Mouse (Mus musculus) cerebellum, postnatal 14 days (tissue): ENCODE measurements around the gene Arvcf.

Source experiments
- DNase-seq, 2 experiments: peaks; one replicate each; pipeline ENCODE4 v3.0.0; 2021; ENCODE audit warnings: mixed read lengths in 2 of 2

Arvcf gene

DNA sequence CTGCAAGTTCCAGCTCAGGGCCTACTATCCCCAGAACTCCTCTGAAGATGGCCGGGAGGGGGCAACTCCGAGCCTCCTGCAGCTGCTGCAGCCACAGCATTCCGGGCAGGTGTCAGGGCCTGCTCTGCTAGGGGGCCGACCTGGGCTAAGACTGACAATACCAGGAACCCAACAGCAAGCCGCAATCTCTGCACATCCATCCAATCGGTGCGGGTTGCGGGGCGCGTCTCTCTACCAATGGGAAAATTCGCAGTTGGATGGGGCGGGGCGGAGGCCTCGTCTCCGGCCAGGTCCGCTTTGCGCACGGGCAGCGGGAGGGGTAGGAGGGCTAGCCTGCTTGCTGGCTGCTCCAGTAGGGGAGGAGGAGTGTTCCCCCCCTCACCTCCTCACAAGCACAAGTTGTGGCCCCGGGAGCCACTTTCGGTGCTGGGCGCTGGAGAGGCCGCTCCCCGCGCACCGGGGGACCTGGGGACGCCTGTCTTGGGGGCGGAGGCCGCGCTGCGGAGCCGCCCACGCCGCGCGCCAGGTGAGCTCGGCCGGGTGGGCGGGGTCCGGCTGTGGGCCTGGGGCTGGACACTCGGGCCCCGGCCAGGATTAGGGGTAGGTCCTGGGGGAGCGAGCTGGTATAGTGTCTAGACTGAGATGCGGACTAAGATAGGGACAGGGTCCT lies at the start of gene Arvcf, which contains the start of gene Tango2:
Gene Arvcf (plus strand): TSS at position 252 of the 670 bp plus-strand sequence.
Gene Tango2 (minus strand): TSS at position 173 of the 670 bp plus-strand sequence.
- peak; percentile 97 for DNase-seq

DNA sequence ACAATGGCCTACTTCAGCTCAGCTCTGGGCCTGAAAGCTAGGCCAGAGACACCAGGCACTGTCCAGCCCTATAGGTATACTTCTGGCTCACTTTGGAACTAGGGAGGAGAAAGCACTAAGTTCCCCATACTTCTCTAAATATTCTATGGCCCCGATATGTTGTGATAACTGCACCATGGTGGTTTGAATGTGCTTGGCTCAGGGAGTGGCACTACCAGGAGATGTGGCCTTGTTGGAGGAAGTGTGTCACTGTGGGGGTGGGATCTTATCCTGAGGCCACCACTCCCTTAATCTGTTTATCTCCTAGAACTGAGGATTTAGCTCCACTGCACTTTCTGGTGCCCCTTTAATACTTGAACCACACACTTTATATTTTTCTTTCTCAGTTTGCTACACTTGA lies 39.8 kb upstream of the Arvcf start:
- DNase-seq = no peak

DNA sequence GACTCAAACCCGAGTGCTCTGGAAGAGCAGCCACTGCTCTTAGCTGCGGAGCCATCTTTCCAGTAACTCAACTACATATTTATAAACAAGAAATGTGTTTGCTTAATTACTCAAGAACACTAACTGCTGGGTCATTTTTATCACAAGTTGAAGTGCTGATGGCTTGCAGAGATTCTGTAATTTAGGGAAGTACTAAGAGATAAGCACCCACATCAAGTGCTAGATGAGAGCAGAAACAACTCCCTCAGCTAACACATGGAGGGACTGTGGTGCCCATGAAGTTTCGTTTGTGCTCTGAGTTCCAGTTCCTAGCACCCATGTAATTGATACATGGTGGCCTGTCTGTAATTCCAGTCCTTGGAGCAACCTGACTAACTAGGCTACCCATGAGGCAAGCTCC lies 29.0 kb upstream of the Arvcf start:
- DNase-seq = no peak

DNA sequence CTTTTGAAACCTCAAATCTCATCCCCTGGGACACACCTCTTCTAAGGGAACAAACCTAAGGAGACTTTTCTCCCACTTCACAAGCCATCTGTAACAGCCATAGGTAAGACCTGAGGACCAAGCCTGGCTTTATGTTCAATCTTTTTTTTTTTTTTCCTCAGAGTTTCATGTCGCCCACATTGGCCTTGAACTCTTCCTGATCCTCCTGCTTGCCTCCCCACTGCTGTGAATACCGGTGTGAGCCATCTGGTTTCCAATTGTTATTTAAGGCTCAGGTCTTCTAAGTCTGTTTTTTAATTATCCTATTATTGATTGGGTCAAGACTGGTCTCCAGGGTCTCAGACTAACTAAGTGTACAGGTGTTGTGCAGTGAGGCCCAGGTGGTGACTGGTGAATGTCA lies 26.5 kb upstream of the Arvcf start:
- DNase-seq = no peak

DNA sequence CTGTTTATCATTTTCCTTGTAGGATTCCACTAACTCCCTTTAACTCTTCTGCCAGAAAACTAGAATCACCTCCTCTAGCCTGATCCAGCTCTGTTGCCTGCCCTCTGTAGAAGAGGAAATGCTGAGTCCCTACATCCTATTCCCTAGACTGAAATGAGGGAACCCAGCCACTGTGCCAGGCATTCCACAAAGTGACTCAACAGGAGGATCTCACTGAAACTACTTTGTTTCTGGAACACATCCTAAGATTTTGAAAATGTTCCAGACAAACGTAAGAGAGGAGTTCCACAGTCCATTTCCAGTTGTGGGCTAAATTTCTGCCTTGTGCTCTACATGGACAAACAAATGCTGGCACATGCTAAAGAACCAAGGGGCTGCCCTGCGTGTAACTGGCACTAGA lies 24.5 kb upstream of the Arvcf start:
- DNase-seq = no peak

DNA sequence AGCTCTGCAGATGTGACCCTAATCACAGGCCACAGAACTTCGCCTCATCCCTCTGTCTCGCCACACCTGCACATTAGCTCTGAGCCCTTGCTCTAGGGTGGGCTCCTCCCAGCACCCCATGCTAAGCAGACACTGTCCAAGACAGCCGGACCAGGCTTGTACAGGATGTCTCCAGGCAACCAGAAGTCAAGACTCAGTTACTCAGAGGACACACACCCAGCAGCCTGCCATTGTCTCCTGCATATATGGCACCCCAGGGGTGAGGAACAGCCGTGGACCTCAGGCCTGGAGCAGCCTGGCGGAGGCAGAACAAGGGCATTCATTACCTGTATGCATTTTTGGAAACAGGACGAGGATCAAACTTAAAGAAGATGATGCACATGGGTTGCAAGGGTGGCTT lies 24.0 kb upstream of the Arvcf start:
- no peak for DNase-seq

DNA sequence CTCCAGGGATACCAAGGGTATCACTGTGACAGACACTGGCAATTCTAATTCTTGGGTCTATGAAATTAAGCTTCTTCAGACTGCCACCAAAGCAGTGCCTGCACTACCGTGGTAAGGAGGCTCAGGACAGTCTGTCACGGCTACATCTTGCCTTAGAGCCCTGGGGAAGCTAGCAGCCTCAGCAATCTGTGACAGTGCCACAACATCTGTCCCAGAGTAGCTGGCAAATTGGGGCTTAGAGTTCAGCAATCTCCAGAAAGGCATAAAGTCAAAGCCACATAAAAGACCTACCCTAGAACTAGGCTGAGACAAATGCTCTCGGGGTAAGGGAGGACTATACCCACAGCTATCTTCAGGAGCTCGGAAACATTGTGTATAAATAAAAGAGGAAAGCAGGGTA lies 22.2 kb upstream of the Arvcf start:
- no peak for DNase-seq

DNA sequence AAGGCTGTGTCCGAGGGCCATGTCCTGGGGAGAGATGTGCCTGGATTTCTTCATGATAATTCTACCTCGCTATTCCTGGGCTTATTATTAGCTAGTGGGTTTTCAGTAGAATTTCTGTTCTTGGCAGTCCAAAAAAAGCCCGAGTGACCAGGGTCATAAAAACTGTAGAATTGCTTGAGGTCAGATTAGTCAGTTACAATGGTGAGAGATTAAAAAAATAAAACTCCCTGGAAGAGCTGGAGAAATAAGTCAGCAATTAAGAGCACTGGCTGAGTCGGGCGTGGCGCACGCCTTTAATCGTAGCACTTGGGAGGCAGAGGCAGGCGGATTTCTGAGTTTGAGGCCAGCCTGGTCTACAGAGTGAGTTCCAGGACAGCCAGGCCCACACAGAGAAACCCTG lies 20.0 kb upstream of the Arvcf start:
- no peak for DNase-seq

DNA sequence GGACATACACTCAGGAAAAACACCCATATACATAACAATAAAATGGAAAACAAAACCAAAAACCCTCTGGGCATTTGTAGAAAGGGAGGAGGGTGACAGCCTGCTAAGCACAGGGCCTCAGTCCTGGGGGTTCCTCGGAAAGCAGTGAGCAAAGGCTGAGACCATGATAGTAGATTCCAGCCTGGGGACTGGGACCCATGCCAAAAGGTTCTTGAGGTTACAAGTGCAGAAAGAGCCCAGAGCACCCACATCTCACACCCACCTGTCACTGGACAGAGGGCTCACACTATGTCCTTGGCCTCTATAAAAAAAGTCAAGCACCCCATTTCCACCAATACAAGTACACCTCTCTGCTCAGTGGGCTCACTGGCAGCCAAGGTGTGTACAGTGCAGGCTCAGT lies 19.5 kb upstream of the Arvcf start:
- no peak for DNase-seq

DNA sequence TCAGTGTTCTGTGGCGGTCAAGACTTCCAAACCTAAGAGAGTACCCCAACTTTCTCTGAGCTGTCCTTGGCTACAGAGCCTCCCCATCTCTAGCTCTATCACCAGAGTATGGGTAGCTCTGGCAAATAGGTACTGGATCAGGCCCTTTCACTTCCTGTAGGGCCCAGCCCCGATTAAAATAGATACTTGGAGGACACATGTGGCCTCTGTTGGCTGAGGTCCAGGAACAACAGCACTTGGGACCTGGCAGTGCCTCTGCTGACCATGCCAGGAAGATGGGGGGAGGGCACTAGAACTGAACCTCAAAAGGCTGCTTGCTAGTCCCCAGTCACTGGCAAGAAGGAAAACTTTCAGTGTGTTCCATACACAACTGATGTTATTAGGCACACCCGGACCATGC lies 14.0 kb upstream of the Arvcf start:
- no peak for DNase-seq

DNA sequence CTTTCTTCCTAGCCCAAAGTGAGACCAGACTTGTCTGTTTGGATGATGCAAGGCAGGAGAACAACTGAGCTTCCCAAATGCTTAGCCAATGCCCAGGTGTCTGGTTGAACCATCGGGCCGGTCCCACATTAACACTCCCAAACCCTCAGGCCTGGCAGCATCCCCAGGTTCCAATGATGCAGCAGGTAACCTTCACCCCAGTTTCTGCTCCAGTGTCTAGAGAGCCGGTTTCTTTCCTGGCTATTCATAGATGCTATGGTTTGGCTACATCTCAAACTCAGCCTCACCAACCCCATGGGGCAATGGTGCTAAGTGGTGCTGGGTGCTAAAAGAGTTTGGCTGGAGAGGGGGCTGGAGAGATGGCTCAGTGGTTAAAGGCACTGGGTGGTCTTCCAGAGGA lies 12.0 kb upstream of the Arvcf start:
- no peak for DNase-seq

DNA sequence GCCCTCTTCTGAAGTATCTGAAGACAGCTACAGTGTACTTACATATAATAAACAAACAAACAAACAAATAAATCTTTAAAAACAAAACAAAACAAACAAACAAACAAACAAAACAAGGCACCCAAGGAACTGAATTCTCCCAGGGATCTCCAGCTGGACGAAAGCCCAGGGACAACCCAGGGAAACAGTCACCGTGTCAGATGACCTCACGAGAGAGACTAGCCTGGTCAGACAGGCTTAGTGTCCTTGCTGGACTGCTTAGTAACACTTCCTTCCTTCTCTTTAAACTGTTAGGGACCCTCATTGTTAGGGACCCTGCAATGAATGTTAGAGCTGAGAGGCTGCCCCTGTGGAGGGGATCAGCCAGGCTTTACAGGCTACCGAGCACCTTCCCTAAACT lies 10.7 kb upstream of the Arvcf start:
- no peak for DNase-seq

DNA sequence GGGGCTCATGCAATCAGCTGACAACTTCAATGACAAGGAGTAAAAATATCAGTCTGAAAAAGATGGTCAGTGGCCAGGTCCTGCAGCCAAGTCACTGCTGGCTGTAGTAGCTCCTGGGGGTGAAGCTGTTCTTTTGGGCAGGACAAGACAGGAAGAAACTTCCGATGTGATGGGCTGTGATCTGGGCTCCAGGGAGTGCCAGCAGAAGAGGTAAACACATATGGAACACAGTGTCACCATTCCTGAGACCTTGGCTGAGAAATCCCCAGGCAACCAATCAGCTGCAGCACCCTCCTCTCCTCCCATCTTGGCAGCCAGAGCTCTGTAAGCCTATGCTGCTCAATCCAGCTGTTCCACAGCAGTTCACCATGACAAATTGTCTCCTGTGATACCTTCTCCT lies 8.1 kb upstream of the Arvcf start:
- DNase-seq = no peak

DNA sequence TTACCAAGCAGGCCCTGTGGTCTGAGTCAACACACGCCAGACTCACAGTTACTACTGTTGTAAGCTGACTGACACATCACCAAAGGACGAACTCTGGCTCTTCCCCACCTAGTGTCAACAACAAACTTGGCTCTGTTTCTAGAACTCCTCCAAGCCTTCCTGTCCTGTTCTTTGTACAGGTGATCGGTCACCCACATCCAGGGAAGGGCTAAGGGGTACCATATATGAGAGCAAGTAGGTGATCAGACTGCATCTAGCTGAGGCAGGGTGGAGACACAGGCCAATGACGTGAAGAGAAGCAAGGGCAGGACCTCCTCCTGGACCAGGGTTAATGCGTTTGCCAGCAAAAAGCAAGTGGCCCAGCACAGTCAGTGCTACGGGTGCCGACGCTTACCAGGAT lies 6.4 kb upstream of the Arvcf start:
- DNase-seq = no peak

DNA sequence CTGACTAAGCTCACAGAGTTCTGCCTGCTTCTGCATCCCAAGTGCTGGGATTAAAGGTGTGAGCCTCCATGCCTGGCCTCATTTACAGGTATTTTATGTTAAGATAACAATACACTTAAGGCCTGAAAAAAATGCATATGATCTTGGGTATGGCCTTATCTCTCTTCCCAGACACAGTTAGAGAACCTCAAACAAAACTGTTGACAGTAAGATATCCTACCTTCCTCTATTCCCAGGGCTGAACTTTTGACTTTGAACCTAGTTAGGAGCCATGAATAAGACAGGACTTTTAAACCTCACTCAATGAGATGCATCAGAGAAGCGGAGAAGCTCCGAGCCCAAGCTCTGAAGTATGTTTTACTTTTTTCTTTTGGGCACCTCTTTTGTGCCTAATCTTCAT lies 5.9 kb upstream of the Arvcf start:
- no peak for DNase-seq

DNA sequence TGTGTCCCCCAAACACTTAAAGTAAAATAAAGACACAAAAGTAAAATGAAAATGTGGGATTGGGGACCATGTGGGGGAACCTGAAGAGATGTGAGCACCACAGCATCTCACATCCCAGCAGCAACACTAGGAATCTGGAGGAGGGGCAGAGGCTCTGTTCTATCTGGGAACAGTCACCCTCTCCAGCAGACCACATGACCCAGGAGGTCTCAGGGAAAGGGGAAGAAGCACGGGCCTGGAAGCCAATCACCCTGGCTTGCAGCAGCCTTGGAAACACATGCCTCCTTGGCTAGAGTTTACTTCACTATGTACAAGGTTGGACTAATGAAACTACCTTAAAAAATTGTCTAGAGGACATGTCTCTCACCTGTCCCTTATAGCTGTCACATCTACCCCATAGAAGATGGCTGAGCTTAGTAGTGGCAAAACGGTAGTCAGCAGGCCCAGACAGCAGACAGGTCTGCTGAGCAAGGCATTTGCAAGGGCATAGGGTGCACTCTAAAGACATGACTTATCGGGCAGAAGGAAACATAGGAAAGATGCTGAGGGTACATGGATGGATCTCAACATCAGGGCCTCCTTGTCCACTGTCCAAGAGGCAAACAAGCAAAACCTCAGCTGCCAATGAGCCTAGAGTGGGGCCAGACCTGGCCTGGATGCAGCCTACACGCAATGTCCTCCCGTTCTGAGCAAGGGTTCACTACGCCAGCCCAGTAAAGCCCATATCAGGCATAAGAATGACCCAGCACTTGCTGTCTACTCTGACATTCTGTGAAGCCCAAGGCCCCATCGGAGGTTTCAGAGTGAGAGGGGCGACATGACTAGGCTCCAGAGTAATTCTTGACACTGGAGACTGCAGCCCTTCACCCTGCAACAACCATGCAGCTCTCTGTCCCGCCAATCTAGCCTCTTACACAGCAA lies 5.1 kb upstream of the Arvcf start:
- no peak for DNase-seq

DNA sequence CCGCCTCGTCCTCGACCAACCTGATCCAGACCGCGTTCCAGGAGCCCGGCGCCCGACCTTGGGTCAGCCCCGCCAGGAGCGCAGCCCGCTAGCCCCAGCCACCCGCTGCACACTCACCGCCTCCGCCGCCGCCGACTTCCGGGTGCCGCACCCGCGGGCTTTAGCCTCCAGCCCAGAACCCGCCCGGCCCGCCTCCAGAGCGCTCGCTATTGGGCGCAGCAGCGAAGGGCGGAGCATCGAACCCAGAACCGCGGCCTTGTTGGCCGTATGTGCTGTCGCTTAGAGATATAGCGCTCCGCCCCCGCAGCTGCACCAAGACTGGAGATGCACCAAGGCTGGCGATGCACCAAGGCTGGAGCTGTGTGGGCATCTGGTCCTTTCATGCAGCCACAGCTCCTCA lies 4.2 kb upstream of the Arvcf start:
- DNase-seq = peak; percentile 96 to 98

DNA sequence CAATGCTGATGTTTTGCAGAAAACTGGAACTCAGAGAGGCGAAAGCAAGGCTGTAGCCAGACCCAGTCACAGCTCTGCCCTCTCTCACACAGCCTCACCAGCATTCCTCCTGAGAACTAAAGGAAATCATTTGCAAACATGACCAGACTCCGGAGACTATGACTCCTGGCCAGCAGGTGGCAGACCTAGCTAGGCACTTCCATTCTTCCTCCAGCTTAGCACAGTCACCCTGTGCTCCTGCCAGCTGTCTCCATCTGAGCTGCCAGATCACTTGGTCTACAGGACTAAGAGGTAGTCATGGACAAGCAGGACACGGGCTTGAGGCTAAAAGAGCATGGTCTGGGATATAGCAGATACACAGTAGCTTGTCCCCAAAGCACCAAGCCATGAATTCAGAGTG lies 2.7 kb upstream of the Arvcf start:
- DNase-seq = peak; percentile 93 to 96

DNA sequence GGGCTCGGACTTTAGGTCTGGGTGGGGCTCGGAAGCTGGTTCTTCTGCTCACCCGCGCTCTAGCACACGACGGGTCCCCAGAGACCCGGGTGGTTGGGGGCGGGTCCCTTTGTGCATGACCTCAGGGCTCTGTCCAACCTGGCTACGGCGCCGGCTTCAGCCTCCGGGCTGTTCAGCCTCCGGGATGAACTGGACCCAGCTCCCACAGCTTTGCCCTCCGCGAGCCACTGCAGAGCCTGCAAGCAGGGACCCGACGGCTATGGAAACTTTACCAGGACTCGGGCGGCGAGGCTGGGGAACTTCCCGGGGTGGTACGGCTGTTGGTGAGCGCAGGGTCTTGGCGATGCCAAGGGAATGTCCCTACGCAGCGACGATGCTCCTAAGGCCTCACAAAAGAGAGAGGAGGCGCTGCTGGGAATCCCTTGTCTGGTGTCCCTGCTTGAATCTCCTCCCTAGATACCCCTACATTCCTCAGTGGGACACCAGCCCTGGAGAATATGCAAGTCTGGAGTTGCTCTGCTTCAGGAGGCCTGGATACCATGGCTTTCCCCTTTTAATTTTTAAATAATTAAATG lies 706 bp downstream of the Arvcf start:
- DNase-seq = peak in 1 of 2 experiments; percentile 70

DNA sequence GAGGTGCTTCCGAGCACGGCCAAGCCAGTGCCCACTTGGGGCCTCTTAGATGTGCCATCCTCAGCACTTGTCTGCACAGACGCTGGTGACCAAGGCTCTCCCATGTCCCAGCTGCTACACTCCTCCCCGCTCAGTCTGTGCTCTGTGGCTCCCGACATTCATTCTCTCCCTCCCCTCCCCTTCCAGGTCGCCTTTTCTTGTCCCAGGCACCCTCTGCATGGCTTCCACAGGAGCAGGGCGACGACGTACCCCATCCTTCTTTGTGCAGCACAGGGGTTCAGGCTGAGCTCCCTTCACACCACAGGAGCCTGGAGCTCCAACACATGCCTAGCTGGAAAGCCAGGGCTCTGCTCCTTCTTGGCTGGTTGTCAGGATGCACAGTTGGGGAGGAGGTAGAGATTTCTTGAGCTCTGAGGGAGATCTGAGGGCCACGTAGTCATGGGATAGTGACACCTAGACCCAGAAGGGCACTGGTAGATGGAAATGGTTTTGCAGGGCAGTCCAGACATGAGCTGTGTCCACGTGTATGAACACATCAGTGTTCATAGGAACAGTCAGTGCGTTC lies 1.9 kb downstream of the Arvcf start:
- DNase-seq = peak in 1 of 2 experiments; percentile 37

DNA sequence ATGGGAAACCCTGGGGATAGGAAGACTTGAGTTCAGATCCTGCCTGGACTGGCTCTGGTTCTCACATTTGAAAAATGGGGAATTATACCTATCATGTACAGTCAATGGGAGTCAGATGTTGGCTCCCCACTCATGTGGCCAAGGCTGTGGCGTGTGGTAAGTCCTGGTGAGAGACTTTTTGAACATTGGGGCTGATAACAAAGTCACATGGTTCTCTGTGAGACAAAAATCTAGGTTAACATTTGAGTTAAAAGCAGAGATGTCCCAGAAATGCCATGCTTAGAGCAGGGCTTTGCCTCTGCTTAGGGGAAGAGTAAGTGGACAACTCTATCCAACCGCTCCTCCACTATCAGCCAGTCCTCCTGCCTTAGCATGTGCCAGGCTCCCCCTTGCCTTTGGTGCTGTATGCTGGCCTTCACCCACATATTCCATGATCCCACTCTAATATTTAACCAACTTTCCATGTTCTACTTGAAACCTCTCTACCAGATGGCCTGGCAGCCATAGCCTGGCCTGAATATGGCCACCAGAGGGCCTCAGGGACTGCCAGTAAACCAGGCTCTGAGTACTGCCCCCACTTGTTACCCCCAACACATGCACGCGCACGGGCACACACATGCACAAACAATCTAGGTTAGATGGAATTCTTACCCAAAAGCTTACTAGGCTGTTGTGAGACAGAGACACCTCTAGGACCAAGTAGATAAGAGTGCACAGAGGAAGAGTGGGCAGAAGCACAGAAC lies 3.5 kb downstream of the Arvcf start:
- peak; percentile 76 to 85 for DNase-seq

DNA sequence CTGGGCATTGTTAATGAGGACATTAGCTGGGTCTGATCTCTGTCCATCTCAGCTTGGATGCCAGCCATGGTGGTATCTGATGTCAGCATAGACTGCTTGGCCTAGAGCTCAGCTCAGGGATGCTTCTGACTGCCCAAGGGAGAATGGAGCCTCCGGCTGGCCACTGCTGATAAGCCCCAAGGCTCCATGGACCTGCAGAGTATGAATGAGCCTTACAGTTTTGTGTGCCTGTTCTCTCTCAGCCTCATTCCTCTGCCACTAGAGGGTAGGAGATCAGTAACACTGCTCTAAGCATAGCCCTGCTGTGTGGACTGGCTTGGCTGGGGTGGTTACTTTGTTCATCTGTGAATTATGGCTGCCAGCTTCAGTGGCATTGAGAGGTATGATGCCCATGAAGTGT lies 5.1 kb downstream of the Arvcf start:
- peak in 1 of 2 experiments; percentile 20 for DNase-seq

DNA sequence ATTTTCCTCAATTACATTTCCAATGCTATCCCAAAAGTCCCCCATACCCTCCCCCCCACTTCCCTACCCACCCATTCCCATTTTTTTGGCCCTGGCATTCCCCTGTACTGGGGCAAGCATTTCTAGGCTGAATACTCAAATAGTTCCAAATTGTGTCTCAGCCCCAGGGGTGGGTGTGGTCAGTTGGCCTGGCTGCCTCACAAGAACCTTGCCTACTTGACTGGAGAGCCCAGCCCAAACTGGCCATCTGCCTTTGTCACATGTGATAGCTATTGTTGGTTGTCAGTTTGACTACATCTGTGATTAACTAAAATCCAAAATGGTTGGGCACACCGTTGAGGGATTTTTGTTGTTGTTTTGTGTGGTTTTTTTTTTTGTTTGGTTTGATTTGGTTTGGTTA lies 9.0 kb downstream of the Arvcf start:
- peak in 1 of 2 experiments; percentile 29 for DNase-seq
